Mouse (Mus musculus) intestine, embryonic 14.5 days (tissue): ENCODE measurements at regions not wholly inside any gene's neighbourhood (a gene's known extent, or its start where the extent isn't known, plus 50 kb on each side); places are given as distances from the start of the nearest gene placed in this dataset.
"Not testable (repeated sequence)": the region's sequence is repeated elsewhere in the genome, so short reads cannot be mapped to it uniquely, and the experiment has no call there.

Source experiments
- ATAC-seq: fragments of 200-750 bp; cut with Nextera tagmentation; replicated peaks from 2 replicates; pipeline ENCODE4 v1.8.0; 2017; ENCODE audit warnings: low read depth, moderate number of reproducible peaks, moderate TSS enrichment, moderate library complexity; ENCODE audit not compliant: low FRiP score, low TSS enrichment
- DNase-seq: peaks from one replicate; pipeline ENCODE4 v3.0.0-alpha.2; 2018; ENCODE audit warnings: low spot score
- H3K27ac ChIP-seq: fragments of 300-500 bp; sonication (generic); 2 replicates; pipeline ENCODE4 v1.5.1; 2014; ENCODE audit warnings: low read depth, mild to moderate bottlenecking, control low read depth
- H3K27me3 ChIP-seq: fragments of 300-500 bp; sonication (generic); replicated peaks from 2 replicates; pipeline ENCODE4 v1.6.1; 2014; ENCODE audit warnings: low read length, control low read depth; ENCODE audit not compliant: control insufficient read depth, insufficient read depth
- H3K36me3 ChIP-seq: fragments of 300-500 bp; sonication (generic); 2 replicates; pipeline ENCODE4 v1.6.1; 2014; ENCODE audit warnings: low read length, control low read depth; ENCODE audit not compliant: control insufficient read depth, insufficient read depth
- H3K4me1 ChIP-seq: fragments of 300-500 bp; sonication (generic); replicated peaks from 2 replicates; pipeline ENCODE4 v1.6.1; 2014; ENCODE audit warnings: low read length, control low read depth, mixed read lengths; ENCODE audit not compliant: control insufficient read depth, insufficient read depth
- H3K4me2 ChIP-seq: fragments of 300-500 bp; sonication (generic); 2 replicates; pipeline ENCODE4 v1.6.1; 2014; ENCODE audit warnings: low read length
- H3K4me3 ChIP-seq: fragments of 300-500 bp; sonication (generic); 2 replicates; pipeline ENCODE4 v1.5.1; 2014; ENCODE audit warnings: low read depth, low read length, control low read depth, mixed read lengths
- H3K9ac ChIP-seq: fragments of 300-500 bp; sonication (generic); 2 replicates; pipeline ENCODE4 v1.6.1; 2014; ENCODE audit warnings: mild to moderate bottlenecking, low read length
- H3K9me3 ChIP-seq: fragments of 300-500 bp; sonication (generic); 2 replicates; pipeline ENCODE4 v1.6.1; 2016; ENCODE audit warnings: low read length, control low read depth; ENCODE audit not compliant: control insufficient read depth
- WGBS: fragments of 180-500 bp; shearing (Covaris S2); extraction: QIAGEN DNeasy Blood & Tissue Kit; methylation state at CpG from one replicate; pipeline ENCODE4 v1.1.7; 2014; 5-methylcytosine and 5-hydroxymethylcytosine counted together

DNA sequence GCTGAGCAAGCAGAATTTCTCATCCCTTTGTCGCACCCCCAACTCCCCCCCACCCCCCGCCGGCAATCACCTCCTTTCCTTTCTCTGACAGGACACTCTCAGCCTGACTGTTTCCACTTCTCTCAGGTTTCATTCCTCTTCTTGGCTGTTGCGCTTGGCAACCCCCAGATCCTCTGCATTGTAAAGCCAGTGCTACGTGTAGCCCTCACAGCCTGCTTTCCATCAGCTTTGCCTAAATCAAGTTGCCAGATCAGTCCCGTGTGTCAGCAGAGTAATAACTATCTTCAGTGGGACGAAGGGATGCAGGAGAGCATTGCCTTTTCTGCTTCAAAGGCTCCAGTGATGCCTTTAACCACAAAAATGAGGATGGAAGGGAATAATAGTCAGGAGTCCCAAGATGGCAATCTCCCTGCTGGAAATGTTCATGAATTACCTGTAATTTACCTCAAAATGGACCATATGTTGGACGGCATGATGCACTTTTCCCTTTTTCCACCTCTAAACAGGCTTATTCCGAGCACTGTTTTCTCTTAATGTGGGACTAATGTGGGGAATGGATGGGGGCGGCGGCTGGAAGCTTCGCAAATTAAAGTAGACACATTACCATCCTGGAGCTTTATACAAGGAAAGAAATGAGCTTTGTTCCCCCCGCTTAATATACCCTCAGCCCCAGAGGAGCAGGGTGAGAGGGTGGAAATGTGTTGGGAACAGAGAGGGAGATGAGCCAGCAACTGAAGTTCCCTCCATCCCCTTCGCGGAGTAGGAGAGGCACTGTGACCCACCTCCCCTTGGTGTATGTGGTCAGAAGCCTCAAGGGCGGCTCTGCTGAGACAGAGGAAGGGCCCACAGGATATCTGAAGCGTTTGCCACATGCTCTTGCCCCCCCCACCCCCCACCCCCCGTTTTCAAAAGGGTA is 168.3 kb upstream of the Npvf start:
- Histone ChIP-seq H3K4me2 (no peak overlapping the region), H3K9ac (no peak overlapping the region), H3K27me3 (no peaks in the 10 kb centered on the region), H3K36me3 (no peaks in the 10 kb centered on the region), H3K4me3 (no peak overlapping the region), H3K4me1 (peaks cover 23% of the 10 kb centered on the region), H3K27ac (peak overlapping the region; percentile 62), H3K9me3 (no peaks in the 10 kb centered on the region)
- DNase-seq (no peak), ATAC-seq (0 out of 2 replicates have a peak, but pooled peaks have one; percentile 18)
- WGBS, result 51% methylated on average over 18 of the region's 18 CpGs

- ATAC-seq (no peak), DNase-seq (no peak)
- Histone ChIP-seq H3K4me3 (no peak overlapping the region), H3K4me2 (no peak overlapping the region; the same call in 1 of the 2 replicates), H3K27me3 (no peaks in the 10 kb centered on the region), H3K9ac (no peak overlapping the region), H3K36me3 (no peaks in the 10 kb centered on the region), H3K9me3 (0 out of 2 replicates have a peak, but pooled peaks cover 7% of the 10 kb centered on the region), H3K27ac (peak overlapping the region; percentile 62), H3K4me1 (peaks cover 21% of the 10 kb centered on the region)
- WGBS, result 26% methylated on average over 18 of the region's 18 CpGs
Observed at GRCm38 (mm10) chr6:50823220-50823910, 169.1 kb upstream of the Npvf start.

DNA sequence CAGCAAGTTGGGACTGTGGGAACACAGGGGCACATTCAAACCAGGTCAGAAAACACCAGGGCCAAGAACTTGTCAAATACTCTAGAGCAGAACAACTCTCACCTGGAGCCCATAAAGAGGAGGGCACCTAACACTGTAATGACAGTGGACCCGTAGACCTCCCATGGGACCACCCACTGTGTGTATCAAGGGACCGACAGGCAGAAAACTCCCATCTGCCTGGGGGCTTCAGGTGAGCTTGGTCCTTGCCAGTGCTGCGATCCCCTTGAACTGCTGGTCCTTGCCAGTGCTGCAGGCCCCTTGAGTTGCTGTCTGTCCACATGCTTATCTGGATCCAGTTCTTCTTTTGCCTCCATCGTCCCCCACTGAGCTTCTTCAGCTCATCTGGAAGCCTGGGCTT is 170.2 kb upstream of the Npvf start:
- 66% methylated on average over 4 of the region's 4 CpGs for WGBS
- Histone ChIP-seq H3K27ac (no peak overlapping the region), H3K9me3 (0 out of 2 replicates have a peak, but pooled peaks cover 7% of the 10 kb centered on the region), H3K27me3 (no peaks in the 10 kb centered on the region), H3K9ac (no peak overlapping the region), H3K36me3 (no peaks in the 10 kb centered on the region), H3K4me1 (peaks cover 16% of the 10 kb centered on the region), H3K4me3 (no peak overlapping the region), H3K4me2 (no peak overlapping the region)
- DNase-seq (no peak), ATAC-seq (no peak)

GRCm38 (mm10) chr6:50831725-50832124 is 177.5 kb upstream of the Npvf start:
- Histone ChIP-seq H3K4me3 (no peak overlapping the region), H3K9me3 (0 out of 2 replicates have a peak, but pooled peaks cover 7% of the 10 kb centered on the region), H3K36me3 (no peaks in the 10 kb centered on the region), H3K4me2 (no peak overlapping the region), H3K9ac (no peak overlapping the region), H3K4me1 (no peaks in the 10 kb centered on the region), H3K27me3 (no peaks in the 10 kb centered on the region), H3K27ac (no peak overlapping the region)
- 53% methylated on average over 5 of the region's 5 CpGs for WGBS
- no peak for ATAC-seq
- DNase-seq, result no peak

DNA sequence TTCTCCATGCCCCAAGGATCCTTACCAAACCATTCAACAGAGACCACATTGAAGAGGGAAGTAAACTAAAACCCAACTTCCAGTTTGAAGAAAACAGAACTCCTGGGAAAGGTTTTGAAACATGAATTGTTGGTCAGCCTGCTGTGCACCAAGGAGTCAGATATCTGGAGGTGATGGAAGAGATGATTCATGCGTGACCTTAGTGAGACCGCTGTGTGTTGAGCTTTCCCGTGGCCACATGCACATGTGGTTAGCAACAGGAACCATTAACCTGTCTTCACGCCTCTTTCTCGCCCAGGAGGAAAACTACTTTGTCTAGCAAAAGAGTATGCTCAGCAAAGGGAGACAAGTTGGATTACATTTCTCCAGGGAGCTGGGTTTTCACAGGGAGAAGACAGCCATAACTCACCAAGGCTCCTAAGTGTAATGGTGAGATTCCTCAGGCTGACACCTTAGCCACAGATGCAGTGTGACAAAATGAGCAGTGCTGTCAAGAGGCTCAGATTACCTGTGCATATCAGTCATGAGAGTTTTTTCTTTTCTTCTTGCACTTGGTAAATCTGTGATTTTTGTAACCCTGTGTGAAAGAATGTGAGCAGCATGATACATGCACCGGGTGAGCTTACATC is 181.9 kb upstream of the Npvf start:
- no peak overlapping the region for H3K4me2 ChIP-seq
- H3K4me1 ChIP-seq, result no peaks in the 10 kb centered on the region
- 84% methylated on average over 6 of the region's 6 CpGs for WGBS
- H3K9ac ChIP-seq, result no peak overlapping the region
- no peak overlapping the region for H3K4me3 ChIP-seq
- no peak overlapping the region for H3K27ac ChIP-seq
- no peaks in the 10 kb centered on the region for H3K9me3 ChIP-seq
- H3K36me3 ChIP-seq, result no peaks in the 10 kb centered on the region
- no peaks in the 10 kb centered on the region for H3K27me3 ChIP-seq
- DNase-seq, result no peak
- no peak for ATAC-seq

- Histone ChIP-seq H3K36me3 (no peaks in the 10 kb centered on the region), H3K9me3 (no peaks in the 10 kb centered on the region), H3K4me2 (no peak overlapping the region), H3K9ac (no peak overlapping the region), H3K27ac (no peak overlapping the region), H3K27me3 (no peaks in the 10 kb centered on the region), H3K4me1 (no peaks in the 10 kb centered on the region), H3K4me3 (no peak overlapping the region)
- DNase-seq, result no peak
- ATAC-seq, result no peak
- 63% methylated on average over 9 of the region's 9 CpGs for WGBS
Observed at GRCm38 (mm10) chr6:50840826-50841225, 186.6 kb upstream of the Npvf start.

- H3K9ac ChIP-seq, H3K9me3 ChIP-seq, H3K4me3 ChIP-seq, H3K4me1 ChIP-seq, ATAC-seq, H3K27me3 ChIP-seq, H3K27ac ChIP-seq, H3K4me2 ChIP-seq, DNase-seq, H3K36me3 ChIP-seq: not testable (repeated sequence)
- whole genome bisulfite sequencing, result 92% methylated on average over 2 of the region's 2 CpGs
Observed at GRCm38 (mm10) chr6:50845246-50845645, 191.0 kb upstream of the Npvf start.

DNA sequence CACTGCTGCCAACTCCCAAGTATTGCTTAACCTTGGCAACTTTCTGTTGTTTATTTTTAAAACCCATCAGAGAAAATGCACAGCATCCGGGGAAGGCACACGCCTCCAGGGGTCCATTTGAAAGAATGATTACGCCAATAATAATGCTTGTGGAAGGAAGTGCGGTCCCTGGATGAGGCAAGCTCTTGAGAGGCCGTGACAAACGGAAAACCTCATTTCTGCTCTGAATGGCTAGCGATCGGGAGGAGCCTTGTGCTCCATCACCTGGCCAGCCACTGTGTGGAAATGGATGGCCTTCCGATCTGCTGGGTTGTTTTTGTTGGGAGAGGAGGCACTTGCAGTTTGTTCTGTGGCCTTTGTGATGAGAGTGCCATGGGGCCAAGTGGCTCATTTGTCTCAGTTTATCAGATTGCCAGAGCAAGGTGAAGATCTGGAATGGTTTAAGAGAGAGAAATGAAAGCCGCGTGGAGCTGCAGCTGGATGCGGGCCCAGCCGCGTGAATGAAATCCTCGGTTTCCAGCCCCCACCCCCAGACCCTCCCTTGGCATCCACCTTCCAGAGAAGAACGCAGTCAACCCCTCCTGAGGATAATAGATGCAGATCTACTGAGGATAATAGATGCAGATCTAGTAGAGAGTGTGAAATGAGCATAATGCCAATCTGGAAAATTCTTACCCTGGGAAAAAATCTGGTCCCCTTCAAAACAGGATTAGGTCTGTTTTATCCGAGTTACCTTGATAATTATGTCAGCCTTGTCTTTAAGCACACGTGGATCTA is 192.7 kb upstream of the Npvf start:
- H3K36me3 ChIP-seq, result no peaks in the 10 kb centered on the region
- no peak overlapping the region for H3K27ac ChIP-seq
- no peak for DNase-seq
- no peaks in the 10 kb centered on the region for H3K9me3 ChIP-seq
- 51% methylated on average over 18 of the region's 18 CpGs for WGBS
- H3K4me1 ChIP-seq, result 0 out of 2 replicates have a peak, but pooled peaks cover 4% of the 10 kb centered on the region
- ATAC-seq, result no peak
- no peaks in the 10 kb centered on the region for H3K27me3 ChIP-seq
- H3K4me3 ChIP-seq, result no peak overlapping the region
- H3K4me2 ChIP-seq, result no peak overlapping the region
- H3K9ac ChIP-seq, result no peak overlapping the region
